Mouse (Mus musculus) left cerebral cortex, adult 18-20 months (tissue): Measurements from ENCODE around the gene Cx3cl1. TPM values are rescaled to one million over a fixed set of nuclear protein-coding genes. Genes with fewer than 3 reads are reported as not detected.

Experiments
- DNase-seq, 2 experiments: peaks; one replicate each; pipeline ENCODE4 v3.0.0; 2021 to 2022; ENCODE audit warnings: low spot score in 2 of 2, mixed read lengths in 1 of 2
- total RNA-seq, 2 experiments: library from RNA; stranded (reverse); gene quantifications; 2 replicates each; pipeline ENCODE4 v1.2.3; 2021

Cx3cl1 gene
- total RNA-seq, 2 experiments from 2014 or later, result 569 to 570 TPM

DNA sequence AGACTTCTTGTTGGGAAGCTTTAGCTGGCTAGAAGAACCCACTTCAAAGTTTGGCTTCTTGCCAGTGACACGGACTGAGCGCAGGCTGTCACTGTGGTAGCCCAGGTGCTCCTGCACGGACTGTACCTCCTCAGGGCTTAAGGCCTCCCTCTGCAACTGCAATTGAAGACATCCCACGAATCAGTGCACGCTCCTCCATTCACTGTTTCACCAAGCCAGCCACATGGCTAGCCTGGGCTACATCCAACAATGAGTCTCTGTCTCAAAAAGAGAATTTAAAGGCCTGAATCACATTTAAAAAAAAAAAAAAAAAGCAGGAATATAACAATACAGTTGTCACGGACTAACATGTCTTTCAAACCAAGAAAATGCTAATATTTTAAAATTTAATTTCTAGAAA lies 56.5 kb downstream of the Cx3cl1 start:
- DNase-seq, result no peak

Other genes with a start within 250 kb of the Cx3cl1 start
- 10 to 100 TPM; 22.3 to 22.7 TPM for gene Cpne2, start 239.0 kb upstream of the Cx3cl1 start, total RNA-seq
- gene Rspry1, start 170.1 kb upstream of the Cx3cl1 start, total RNA-seq, result 10 to 100 TPM; 27.4 to 29.2 TPM
- 10 to 100 TPM; 37.5 to 42.1 TPM for gene Fam192a, start 170.0 kb upstream of the Cx3cl1 start, total RNA-seq
- 100 to 1,000 TPM; 135 to 140 TPM for gene Arl2bp, start 105.4 kb upstream of the Cx3cl1 start, total RNA-seq
- gene Pllp, start 75.7 kb upstream of the Cx3cl1 start, total RNA-seq, result 10 to 100 TPM; 26.7 to 31.3 TPM
- gene Ccl22, start 26.4 kb upstream of the Cx3cl1 start, total RNA-seq, result not detected
- 1 to 10 TPM; 8.3 to 9.2 TPM for gene Ccl17, start 38.4 kb downstream of the Cx3cl1 start, total RNA-seq
- gene Coq9, start 66.3 kb downstream of the Cx3cl1 start, total RNA-seq, result 10 to 100 TPM; 76.6 to 90.5 TPM
- 10 to 100 TPM; 72.3 to 75.6 TPM for gene Ciapin1, start 66.3 kb downstream of the Cx3cl1 start, total RNA-seq
- 10 to 100 TPM; 74.5 to 75.7 TPM for gene Polr2c, start 85.4 kb downstream of the Cx3cl1 start, total RNA-seq
- gene Dok4, start 104.3 kb downstream of the Cx3cl1 start, total RNA-seq, result 10 to 100 TPM; 18.6 to 20.9 TPM
- 1 to 10 TPM; 1.5 to 1.9 TPM for gene Ccdc102a, start 146.1 kb downstream of the Cx3cl1 start, total RNA-seq
- not detected for gene Adgrg5, start 151.7 kb downstream of the Cx3cl1 start, total RNA-seq
- gene Adgrg1, start 202.7 kb downstream of the Cx3cl1 start, total RNA-seq, result 10 to 100 TPM; 81.2 to 81.3 TPM
- under 1 TPM; 0.30 to 0.87 TPM for gene Adgrg3, start 245.7 kb downstream of the Cx3cl1 start, total RNA-seq